Mouse (Mus musculus) gastrocnemius, adult 2 months (tissue): ENCODE data around the gene Rpn1. TPM values are rescaled to one million over a fixed set of nuclear protein-coding genes. Genes with fewer than 3 reads are reported as not detected.

Experiments
- DNase-seq: peaks from one replicate; pipeline ENCODE4 v3.0.0; 2022
- H3K27ac ChIP-seq: fragments of 200-600 bp; 2 replicates; pipeline ENCODE4 v1.8.1; 2022; ENCODE audit warnings: mild to moderate bottlenecking
- H3K4me3 ChIP-seq: fragments of 200-600 bp; 2 replicates; pipeline ENCODE4 v1.8.1; 2022; ENCODE audit warnings: mild to moderate bottlenecking, moderate library complexity
- CTCF ChIP-seq: fragments of 200-600 bp; IDR thresholded peaks from 2 replicates; pipeline ENCODE4 v1.8.1; 2022; ENCODE audit warnings: antibody characterized with exemption, mild to moderate bottlenecking, moderate library complexity
- intact Hi-C: fragments of 180-260 bp; cut with DNase I; formaldehyde crosslinking; loops from one replicate; pipeline ENCODE4 v1.15.1; 2025
- total RNA-seq, 2 experiments: library from RNA; stranded (reverse); gene quantifications; 2 replicates each; pipeline ENCODE4 v1.2.3; 2021

Rpn1 gene
- total RNA-seq, 2 experiments from 2014 or later, result 75.9 to 83.2 TPM

GRCm38 (mm10) chr6:88070468-88070867 lies 13.8 kb upstream of the Rpn1 start:
- Histone ChIP-seq H3K27ac (peak overlapping the region; percentile 71), H3K4me3 (no peak overlapping the region)
- DNase-seq, result no peak
- intact Hi-C loops, result no loop called here
- TF ChIP-seq CTCF, result no peak

GRCm38 (mm10) chr6:88071216-88071615 lies 13.1 kb upstream of the Rpn1 start:
- intact Hi-C loops, result no loop called here
- Histone ChIP-seq H3K4me3 (no peak overlapping the region), H3K27ac (peak overlapping the region; percentile 71)
- no peak for DNase-seq
- no peak for TF ChIP-seq CTCF

GRCm38 (mm10) chr6:88074752-88075554 lies 9.3 kb upstream of the Rpn1 start:
- intact Hi-C loops, result loop anchor here (1.0 to 5.0 kb wide), 2 partner anchors 32 to 163 kb away; partner anchors contain the start of gene Hmces

GRCm38 (mm10) chr6:88075960-88076517 lies 8.2 kb upstream of the Rpn1 start:
- intact Hi-C loops, result loop anchor here (1.0 to 5.0 kb wide), 3 partner anchors 33 to 164 kb away; partner anchors contain the start of gene Hmces
- no peak for TF ChIP-seq CTCF
- no peak for DNase-seq
- Histone ChIP-seq H3K4me3 (no peak overlapping the region; the same call in 1 of the 2 replicates), H3K27ac (peak overlapping the region; percentile 95)

More at GRCm38 (mm10) chr6:88074752-88075554, 9.3 kb upstream of the Rpn1 start:
- TF ChIP-seq CTCF, result peak; percentile 92
- peak; percentile 97 for DNase-seq
- Histone ChIP-seq H3K4me3 (peak overlapping the region; percentile 81), H3K27ac (peak overlapping the region; percentile 95)

- Histone ChIP-seq H3K4me3 (no peak overlapping the region), H3K27ac (no peak overlapping the region)
- no peak for TF ChIP-seq CTCF
- intact Hi-C loops, result no loop called here
- DNase-seq, result no peak
These were observed 1.2 kb upstream of the Rpn1 start for GRCm38 (mm10) chr6:88083095-88083494.

GRCm38 (mm10) chr6:88083672-88084071 lies 610 bp upstream of the Rpn1 start:
- DNase-seq, result no peak
- TF ChIP-seq CTCF, result no peak
- intact Hi-C loops, result no loop called here
- Histone ChIP-seq H3K27ac (peak overlapping the region; percentile 93), H3K4me3 (peak overlapping the region; percentile 86)

- TF ChIP-seq CTCF, result no peak
- no peak for DNase-seq
- intact Hi-C loops, result no loop called here
- no peak overlapping the region for H3K4me3 ChIP-seq
- H3K27ac ChIP-seq, result no peak overlapping the region
These were observed 4.7 kb downstream of the Rpn1 start for GRCm38 (mm10) chr6:88088971-88089370.

- intact Hi-C loops, result no loop called here
These were observed 11.1 kb downstream of the Rpn1 start for GRCm38 (mm10) chr6:88095377-88095776.

GRCm38 (mm10) chr6:88102096-88102495 lies 17.8 kb downstream of the Rpn1 start:
- Histone ChIP-seq H3K27ac (peak overlapping the region; percentile 50), H3K4me3 (no peak overlapping the region)
- TF ChIP-seq CTCF, result no peak
- DNase-seq, result peak; percentile 66
- intact Hi-C loops, result no loop called here

More at GRCm38 (mm10) chr6:88095377-88095776, 11.1 kb downstream of the Rpn1 start:
- no peak for TF ChIP-seq CTCF
- Histone ChIP-seq H3K4me3 (no peak overlapping the region), H3K27ac (no peak overlapping the region)
- no peak for DNase-seq

- peak; percentile 93 for DNase-seq
- H3K27ac ChIP-seq, result peak overlapping the region; percentile 69
- H3K4me3 ChIP-seq, result peak overlapping the region; percentile 61
- intact Hi-C loops, result loop anchor here (5.0 kb wide), 1 partner anchor 194 kb away; the partner anchor contains the start of gene Hmces
- TF ChIP-seq CTCF, result peak; percentile 89
These were observed 21.7 kb downstream of the Rpn1 start for GRCm38 (mm10) chr6:88105783-88106611.

GRCm38 (mm10) chr6:88106612-88107123 lies 22.4 kb downstream of the Rpn1 start:
- intact Hi-C loops, result loop anchor here (5.0 kb wide), 1 partner anchor 194 kb away; the partner anchor contains the start of gene Hmces
- H3K4me3 ChIP-seq, result peak overlapping the region; percentile 61
- DNase-seq, result no peak
- no peak for TF ChIP-seq CTCF
- H3K27ac ChIP-seq, result peak overlapping the region; percentile 69
